Mouse (Mus musculus): ENCODE results near the gene Vdr. TPM values are rescaled to one million over a fixed set of nuclear protein-coding genes. Genes with fewer than 3 reads are reported as not detected.
"Not testable (repeated sequence)": the region's sequence is repeated elsewhere in the genome, so short reads cannot be mapped to it uniquely, and the experiment has no call there.

Vdr gene
- total RNA-seq, 2 experiments from 2014 or later: 5.3 to 5.4 TPM

- no peak for DNase-seq
These were observed 30.0 kb downstream of the Vdr start for GRCm38 (mm10) chr15:97880441-97880840.

GRCm38 (mm10) chr15:97878696-97879328, 31.6 kb downstream of the Vdr start:
- no peak for DNase-seq

GRCm38 (mm10) chr15:97875784-97876183, 34.6 kb downstream of the Vdr start:
- no peak for DNase-seq

GRCm38 (mm10) chr15:97873717-97874116, 36.7 kb downstream of the Vdr start:
- DNase-seq: no peak

GRCm38 (mm10) chr15:97872161-97872560, 38.3 kb downstream of the Vdr start:
- no peak for DNase-seq

- no peak for DNase-seq
These were observed 39.1 kb downstream of the Vdr start for GRCm38 (mm10) chr15:97871055-97872030.

GRCm38 (mm10) chr15:97870116-97870515, 40.3 kb downstream of the Vdr start:
- not testable (repeated sequence) for DNase-seq

GRCm38 (mm10) chr15:97868985-97869384, 41.4 kb downstream of the Vdr start:
- no peak for DNase-seq

- no peak for DNase-seq
These were observed 44.4 kb downstream of the Vdr start for GRCm38 (mm10) chr15:97865988-97866387.

GRCm38 (mm10) chr15:97865175-97865574, 45.3 kb downstream of the Vdr start:
- no peak for DNase-seq

- DNase-seq: no peak
These were observed 45.9 kb downstream of the Vdr start for GRCm38 (mm10) chr15:97864361-97865045.

GRCm38 (mm10) chr15:97863494-97863881, 46.9 kb downstream of the Vdr start:
- DNase-seq: no peak

GRCm38 (mm10) chr15:97862881-97863493, 47.4 kb downstream of the Vdr start:
- DNase-seq: no peak

GRCm38 (mm10) chr15:97860353-97860752, 50.1 kb downstream of the Vdr start:
- DNase-seq: no peak

GRCm38 (mm10) chr15:97858431-97858830, 52.0 kb downstream of the Vdr start:
- DNase-seq: no peak

GRCm38 (mm10) chr15:97854551-97854950, 55.9 kb downstream of the Vdr start:
- DNase-seq: no peak

GRCm38 (mm10) chr15:97854059-97854458, 56.4 kb downstream of the Vdr start:
- DNase-seq: no peak

GRCm38 (mm10) chr15:97852291-97852690, 58.1 kb downstream of the Vdr start:
- DNase-seq: no peak

GRCm38 (mm10) chr15:97851011-97851410, 59.4 kb downstream of the Vdr start:
- no peak for DNase-seq

- DNase-seq: no peak
These were observed 60.0 kb downstream of the Vdr start for GRCm38 (mm10) chr15:97850441-97850840.

- DNase-seq: peak; percentile 87
These were observed 61.1 kb downstream of the Vdr start for GRCm38 (mm10) chr15:97849116-97849911.

- DNase-seq: no peak
These were observed 62.6 kb downstream of the Vdr start for GRCm38 (mm10) chr15:97847866-97848265.

Measured in adrenal gland, postnatal 10 days (tissue).